Mouse (Mus musculus) Patski (cell line): ENCODE results near the gene Dqx1. TPM values are rescaled to one million over a fixed set of nuclear protein-coding genes. Genes with fewer than 3 reads are reported as not detected.
A peak's percentile ranks its signal among the peaks of the same experiment; 100 is the strongest.

ENCODE experiments used
- ATAC-seq: fragments of 100-300 bp; one replicate; pipeline ENCODE4 v1.8.0; 2021
- CTCF ChIA-PET: fragments of 350-600 bp; sonication (Branson Sonifier 250); formaldehyde crosslinking; loops from one replicate; lab custom pipeline; 2022; ENCODE audit warnings: inconsistent platforms; lab: Charles Lee
- POLR2A ChIA-PET: fragments of 350-600 bp; sonication (Branson Sonifier 250); formaldehyde crosslinking; loops from one replicate; lab custom pipeline; 2022; ENCODE audit warnings: antibody characterized with exemption, inconsistent platforms; lab: Charles Lee
- DNase-seq: peaks from one replicate; pipeline ENCODE4 v3.0.0-alpha.2; 2011; ENCODE audit warnings: low read depth, low spot score
- H3K27me3 ChIP-seq: fragments of 371-371 bp; one replicate; pipeline ENCODE4 v1.5.1; 2021
- CTCF ChIP-seq: fragments of 100-300 bp; IDR thresholded peaks from one replicate; pipeline ENCODE4 v1.5.1; 2021
- in situ Hi-C: fragments of 300-500 bp; cut with MboI; formaldehyde crosslinking; loops from 3 replicates; pipeline ENCODE4 v1.11.1; 2018; ENCODE audit warnings: low pct_unique_long_range_greater_than_20kb, mixed read lengths
- polyA plus RNA-seq: library from polyadenylated mRNA; unstranded; gene quantifications from one replicate; pipeline ENCODE4 v1.2.3, GENCODE M21; 2021

The Dqx1 gene
- polyA plus RNA-seq, 1 experiment from 2014 or later = 0.51 TPM

- ATAC-seq (peak; percentile 61), DNase-seq (no peak)
- no peak for TF ChIP-seq CTCF
- CTCF ChIA-PET = interaction anchor here (0.8 to 3.5 kb wide), 10 partner anchors 18 to 105 kb away, joined by 3 to 40 read pairs (median 5); partner anchors contain the start of genes Dok1 and Pcgf1
- in situ Hi-C loops = loop anchor here (5.0 kb wide), 1 partner anchor 105 kb away; no protein-coding TSS in a partner anchor
- POLR2A ChIA-PET = interaction anchor here (1.0 to 2.4 kb wide), 5 partner anchors 18 to 105 kb away, joined by 3 to 5 read pairs (median 4); partner anchors contain the start of gene Aup1
- peaks cover 2% of the 10 kb centered on the region for H3K27me3 ChIP-seq
Observed at GRCm38 (mm10) chr6:83101688-83102556, 44.3 kb downstream of the Dqx1 start.

- H3K27me3 ChIP-seq = no peaks in the 10 kb centered on the region
- no peak for TF ChIP-seq CTCF
- CTCF ChIA-PET = interaction anchor here (3.5 kb wide), 1 partner anchor 107 kb away, joined by 40 read pairs; no protein-coding TSS in a partner anchor
- in situ Hi-C loops = loop anchor here (5.0 kb wide), 1 partner anchor 106 kb away; no protein-coding TSS in a partner anchor
- POLR2A ChIA-PET = interaction anchor here (1.2 to 2.4 kb wide), 4 partner anchors 17 to 107 kb away, joined by 3 to 5 read pairs (median 4); no protein-coding TSS in a partner anchor
- ATAC-seq (no peak), DNase-seq (no peak)
Observed at GRCm38 (mm10) chr6:83103130-83103650, 45.5 kb downstream of the Dqx1 start.

GRCm38 (mm10) chr6:83104158-83104557, 46.5 kb downstream of the Dqx1 start:
- TF ChIP-seq CTCF = no peak
- no peak for ATAC-seq
- no peaks in the 10 kb centered on the region for H3K27me3 ChIP-seq
- in situ Hi-C loops = loop anchor here (5.0 kb wide), 1 partner anchor 107 kb away; no protein-coding TSS in a partner anchor
- ChIA-PET POLR2A (interaction anchor here (0.6 to 2.4 kb wide), 3 partner anchors 47 to 108 kb away, joined by 3 to 5 read pairs (median 5); no protein-coding TSS in a partner anchor), CTCF (interaction anchor here (1.2 to 1.5 kb wide), 2 partner anchors 55 to 108 kb away, joined by 4 read pairs; no protein-coding TSS in a partner anchor)
- no peak for DNase-seq

GRCm38 (mm10) chr6:83107566-83108400, 50.1 kb downstream of the Dqx1 start:
- TF ChIP-seq CTCF = no peak
- CTCF ChIA-PET = interaction anchor here (1.1 to 4.8 kb wide), 4 partner anchors 10 to 111 kb away, joined by 3 to 14 read pairs (median 4); partner anchors contain the start of genes 1700003E16Rik and Wdr54
- ATAC-seq (peak; percentile 23), DNase-seq (no peak)
- POLR2A ChIA-PET = interaction anchor here (1.2 kb wide), 1 partner anchor 10 kb away, joined by 3 read pairs; no protein-coding TSS in a partner anchor
- no peaks in the 10 kb centered on the region for H3K27me3 ChIP-seq
- in situ Hi-C loops = no loop called here

- CTCF ChIA-PET = interaction anchor here (1.2 to 4.8 kb wide), 3 partner anchors 10 to 112 kb away, joined by 3 to 14 read pairs (median 4); partner anchors contain the start of genes 1700003E16Rik and Wdr54
- POLR2A ChIA-PET = interaction anchor here (1.7 to 1.8 kb wide), 2 partner anchors 10 to 12 kb away, joined by 5 to 8 read pairs; partner anchors contain the start of gene Wbp1
- no peaks in the 10 kb centered on the region for H3K27me3 ChIP-seq
- DNase-seq (no peak), ATAC-seq (peak; percentile 49)
- in situ Hi-C loops = no loop called here
- TF ChIP-seq CTCF = no peak
Observed at GRCm38 (mm10) chr6:83108762-83109668, 51.4 kb downstream of the Dqx1 start, which contains the start of gene Mrpl53. Mrpl53 (plus strand) TSS chr6:83109040.

GRCm38 (mm10) chr6:83111510-83112136, 54.0 kb downstream of the Dqx1 start:
- ChIA-PET CTCF (no interaction called here), POLR2A (interaction anchor here (0.6 kb wide), 1 partner anchor 57 kb away, joined by 3 read pairs; the partner anchor contains the start of gene Aup1)
- DNase-seq (no peak), ATAC-seq (no peak)
- in situ Hi-C loops = no loop called here
- TF ChIP-seq CTCF = no peak
- no peaks in the 10 kb centered on the region for H3K27me3 ChIP-seq

- no peak for TF ChIP-seq CTCF
- ChIA-PET CTCF (interaction anchor here (0.7 to 1.0 kb wide), 2 partner anchors 10 to 119 kb away, joined by 3 to 8 read pairs; no protein-coding TSS in a partner anchor), POLR2A (interaction anchor here (0.6 to 1.1 kb wide), 3 partner anchors 9 to 144 kb away, joined by 3 to 5 read pairs (median 3); no protein-coding TSS in a partner anchor)
- in situ Hi-C loops = loop anchor here (5.0 kb wide), 1 partner anchor 42 kb away; the partner anchor contains the start of genes 1700003E16Rik and Wdr54
- H3K27me3 ChIP-seq = no peaks in the 10 kb centered on the region
- DNase-seq (no peak), ATAC-seq (peak; percentile 83)
Observed at GRCm38 (mm10) chr6:83115011-83115671, 57.5 kb downstream of the Dqx1 start, which contains the start of gene Mogs. Mogs (plus strand) TSS chr6:83115496.
